Mouse (Mus musculus): ENCODE data around the gene Tymp. TPM values are rescaled to one million over a fixed set of nuclear protein-coding genes. Genes with fewer than 3 reads are reported as not detected.

Tymp gene
- total RNA-seq, 2 experiments from 2014 or later, result 0.87 to 1.9 TPM

GRCm38 (mm10) chr15:89374340-89374739 lies 2.5 kb downstream of the Tymp start:
- DNase-seq (ENCODE audit: low spot score in 2 of 2), result no peak

GRCm38 (mm10) chr15:89373762-89374248 lies 3.0 kb downstream of the Tymp start, which contains the start of gene Sco2:
TSS of gene Sco2 (minus strand) at chr15:89373846.
- DNase-seq (ENCODE audit: low spot score in 2 of 2), result peak; percentile 86 to 90

- DNase-seq (ENCODE audit: low spot score in 2 of 2), result peak; percentile 71 to 75
These were observed 3.6 kb downstream of the Tymp start for GRCm38 (mm10) chr15:89373027-89373761.

- no peak for DNase-seq (ENCODE audit: low spot score in 2 of 2)
These were observed 4.3 kb downstream of the Tymp start for GRCm38 (mm10) chr15:89372536-89372935.

- DNase-seq (ENCODE audit: low spot score in 2 of 2), result no peak
These were observed 4.8 kb downstream of the Tymp start for GRCm38 (mm10) chr15:89372068-89372467.

GRCm38 (mm10) chr15:89365141-89365551 lies 11.7 kb downstream of the Tymp start:
- no peak for DNase-seq (ENCODE audit: low spot score in 2 of 2)

GRCm38 (mm10) chr15:89363051-89363450 lies 13.8 kb downstream of the Tymp start:
- DNase-seq (ENCODE audit: low spot score in 2 of 2), result no peak

- DNase-seq (ENCODE audit: low spot score in 2 of 2), result no peak
These were observed 18.1 kb downstream of the Tymp start for GRCm38 (mm10) chr15:89358784-89359183.

GRCm38 (mm10) chr15:89356372-89356771 lies 20.5 kb downstream of the Tymp start:
- DNase-seq (ENCODE audit: low spot score in 2 of 2), result peak; percentile 46 to 69

- DNase-seq (ENCODE audit: low spot score in 2 of 2), result peak; percentile 89 to 95
These were observed 21.3 kb downstream of the Tymp start, which contains the start of the genes Lmf2 and Ncaph2 for GRCm38 (mm10) chr15:89355241-89356187. TSS of gene Lmf2 (minus strand) at chr15:89355659. TSS of gene Ncaph2 (plus strand) at chr15:89355719.

- DNase-seq (ENCODE audit: low spot score in 2 of 2), result no peak
These were observed 22.4 kb downstream of the Tymp start for GRCm38 (mm10) chr15:89354455-89354854.

GRCm38 (mm10) chr15:89353837-89354236 lies 23.0 kb downstream of the Tymp start:
- DNase-seq (ENCODE audit: low spot score in 2 of 2), result no peak

- no peak for DNase-seq (ENCODE audit: low spot score in 2 of 2)
These were observed 24.0 kb downstream of the Tymp start for GRCm38 (mm10) chr15:89352795-89353194.

GRCm38 (mm10) chr15:89352054-89352453 lies 24.8 kb downstream of the Tymp start:
- DNase-seq (ENCODE audit: low spot score in 2 of 2), result no peak

GRCm38 (mm10) chr15:89351302-89351701 lies 25.5 kb downstream of the Tymp start:
- no peak for DNase-seq (ENCODE audit: low spot score in 2 of 2)

GRCm38 (mm10) chr15:89350447-89350846 lies 26.4 kb downstream of the Tymp start:
- DNase-seq (ENCODE audit: low spot score in 2 of 2), result no peak

- no peak for DNase-seq (ENCODE audit: low spot score in 2 of 2)
These were observed 33.5 kb downstream of the Tymp start for GRCm38 (mm10) chr15:89343325-89343724.

GRCm38 (mm10) chr15:89341678-89342077 lies 35.2 kb downstream of the Tymp start:
- no peak for DNase-seq (ENCODE audit: low spot score in 2 of 2)

- no peak for DNase-seq (ENCODE audit: low spot score in 2 of 2)
These were observed 36.7 kb downstream of the Tymp start for GRCm38 (mm10) chr15:89340136-89340535.

GRCm38 (mm10) chr15:89339696-89340095 lies 37.1 kb downstream of the Tymp start:
- DNase-seq (ENCODE audit: low spot score in 2 of 2), result no peak

GRCm38 (mm10) chr15:89336422-89336821 lies 40.4 kb downstream of the Tymp start:
- no peak for DNase-seq (ENCODE audit: low spot score in 2 of 2)
